Mouse (Mus musculus): ENCODE data around the gene Kif26b. TPM values are rescaled to one million over a fixed set of nuclear protein-coding genes. Genes with fewer than 3 reads are reported as not detected.

The Kif26b gene
- polyA plus RNA-seq, 1 experiment: 15.6 TPM

- no peak for TF ChIP-seq CTCF (IDR thresholded peaks at IDR 0.05; ENCODE audit: borderline replicate concordance, insufficient read depth, low read depth, low read length)
- DNase-seq: no peak
- Histone ChIP-seq H3K27me3 (ENCODE audit: control insufficient read depth, insufficient read depth, low read length) (no peaks in the 10 kb centered on the region; the same call in 1 of the 2 replicates), H3K4me1 (ENCODE audit: control insufficient read depth, insufficient read depth, low read length) (peaks cover 5% of the 10 kb centered on the region), H3K4me3 (replicated peaks; ENCODE audit: insufficient read depth, low read depth, low read length) (no peak overlapping the region), H3K27ac (ENCODE audit: insufficient read depth, low read length) (no peak overlapping the region)
- 92% methylated on average over 2 of the region's 2 CpGs for WGBS
These were observed 144.6 kb downstream of the Kif26b start for GRCm38 (mm10) chr1:178673506-178673905.

GRCm38 (mm10) chr1:178675542-178676252, 146.8 kb downstream of the Kif26b start:
- Histone ChIP-seq H3K27ac (ENCODE audit: insufficient read depth, low read length) (no peak overlapping the region), H3K27me3 (ENCODE audit: control insufficient read depth, insufficient read depth, low read length) (no peaks in the 10 kb centered on the region; the same call in 1 of the 2 replicates), H3K4me3 (replicated peaks; ENCODE audit: insufficient read depth, low read depth, low read length) (no peak overlapping the region), H3K4me1 (ENCODE audit: control insufficient read depth, insufficient read depth, low read length) (peaks cover 2% of the 10 kb centered on the region)
- WGBS: 41% methylated on average over 3 of the region's 3 CpGs
- peak in 1 of 2 experiments; percentile 72 for DNase-seq
- TF ChIP-seq POLR2A (IDR thresholded peaks at IDR 0.05; ENCODE audit: borderline replicate concordance, insufficient read depth, low read length) (no peak), CTCF (IDR thresholded peaks at IDR 0.05; ENCODE audit: borderline replicate concordance, insufficient read depth, low read depth, low read length) (no peak)

GRCm38 (mm10) chr1:178677160-178677559, 148.2 kb downstream of the Kif26b start:
- H3K4me1 ChIP-seq (ENCODE audit: control insufficient read depth, insufficient read depth, low read length): peaks cover 2% of the 10 kb centered on the region
- WGBS: 81% methylated on average over 12 of the region's 12 CpGs
- H3K4me3 ChIP-seq (replicated peaks; ENCODE audit: insufficient read depth, low read depth, low read length): no peak overlapping the region
- no peaks in the 10 kb centered on the region; the same call in 1 of the 2 replicates for H3K27me3 ChIP-seq (ENCODE audit: control insufficient read depth, insufficient read depth, low read length)
- no peak for DNase-seq
- TF ChIP-seq CTCF (IDR thresholded peaks at IDR 0.05; ENCODE audit: borderline replicate concordance, insufficient read depth, low read depth, low read length): no peak
- TF ChIP-seq POLR2A (IDR thresholded peaks at IDR 0.05; ENCODE audit: borderline replicate concordance, insufficient read depth, low read length): no peak
- H3K27ac ChIP-seq (ENCODE audit: insufficient read depth, low read length): no peak overlapping the region

GRCm38 (mm10) chr1:178677630-178678221, 148.8 kb downstream of the Kif26b start:
- TF ChIP-seq CTCF (IDR thresholded peaks at IDR 0.05; ENCODE audit: borderline replicate concordance, insufficient read depth, low read depth, low read length) (no peak), POLR2A (IDR thresholded peaks at IDR 0.05; ENCODE audit: borderline replicate concordance, insufficient read depth, low read length) (no peak)
- WGBS: 86% methylated on average over 4 of the region's 4 CpGs

GRCm38 (mm10) chr1:178683631-178684030, 154.7 kb downstream of the Kif26b start:
- no peak for DNase-seq
- H3K4me3 ChIP-seq (replicated peaks; ENCODE audit: insufficient read depth, low read depth, low read length): no peak overlapping the region
- no peaks in the 10 kb centered on the region; the same call in 1 of the 2 replicates for H3K4me1 ChIP-seq (ENCODE audit: control insufficient read depth, insufficient read depth, low read length)
- no peaks in the 10 kb centered on the region for H3K27me3 ChIP-seq (ENCODE audit: control insufficient read depth, insufficient read depth, low read length)
- WGBS: 32% methylated on average over 10 of the region's 10 CpGs
- TF ChIP-seq CTCF (IDR thresholded peaks at IDR 0.05; ENCODE audit: borderline replicate concordance, insufficient read depth, low read depth, low read length): no peak
- no peak for TF ChIP-seq POLR2A (IDR thresholded peaks at IDR 0.05; ENCODE audit: borderline replicate concordance, insufficient read depth, low read length)
- H3K27ac ChIP-seq (ENCODE audit: insufficient read depth, low read length): no peak overlapping the region

More at GRCm38 (mm10) chr1:178677630-178678221, 148.8 kb downstream of the Kif26b start:
- H3K4me1 ChIP-seq (ENCODE audit: control insufficient read depth, insufficient read depth, low read length): peaks cover 2% of the 10 kb centered on the region
- DNase-seq: no peak
- no peaks in the 10 kb centered on the region; the same call in 1 of the 2 replicates for H3K27me3 ChIP-seq (ENCODE audit: control insufficient read depth, insufficient read depth, low read length)
- H3K4me3 ChIP-seq (replicated peaks; ENCODE audit: insufficient read depth, low read depth, low read length): no peak overlapping the region
- H3K27ac ChIP-seq (ENCODE audit: insufficient read depth, low read length): no peak overlapping the region

GRCm38 (mm10) chr1:178684991-178685680, 156.2 kb downstream of the Kif26b start:
- Histone ChIP-seq H3K27me3 (ENCODE audit: control insufficient read depth, insufficient read depth, low read length) (no peaks in the 10 kb centered on the region), H3K27ac (ENCODE audit: insufficient read depth, low read length) (no peak overlapping the region), H3K4me3 (replicated peaks; ENCODE audit: insufficient read depth, low read depth, low read length) (no peak overlapping the region), H3K4me1 (ENCODE audit: control insufficient read depth, insufficient read depth, low read length) (no peaks in the 10 kb centered on the region; the same call in 1 of the 2 replicates)
- TF ChIP-seq POLR2A (IDR thresholded peaks at IDR 0.05; ENCODE audit: borderline replicate concordance, insufficient read depth, low read length): no peak
- TF ChIP-seq CTCF (IDR thresholded peaks at IDR 0.05; ENCODE audit: borderline replicate concordance, insufficient read depth, low read depth, low read length): no peak
- DNase-seq: no peak
- 92% methylated on average over 8 of the region's 8 CpGs for WGBS

- no peak overlapping the region for H3K27ac ChIP-seq (ENCODE audit: insufficient read depth, low read length)
- no peak for TF ChIP-seq POLR2A (IDR thresholded peaks at IDR 0.05; ENCODE audit: borderline replicate concordance, insufficient read depth, low read length)
- no peak for TF ChIP-seq CTCF (IDR thresholded peaks at IDR 0.05; ENCODE audit: borderline replicate concordance, insufficient read depth, low read depth, low read length)
- no peak for DNase-seq
- H3K4me1 ChIP-seq (ENCODE audit: control insufficient read depth, insufficient read depth, low read length): no peaks in the 10 kb centered on the region
- no peak overlapping the region for H3K4me3 ChIP-seq (replicated peaks; ENCODE audit: insufficient read depth, low read depth, low read length)
- no peaks in the 10 kb centered on the region for H3K27me3 ChIP-seq (ENCODE audit: control insufficient read depth, insufficient read depth, low read length)
These were observed 158.0 kb downstream of the Kif26b start for GRCm38 (mm10) chr1:178686881-178687280.

Measured in cerebellum, adult 2 months (tissue).